In genomic region chr1:37214144-37214543, GRCm38 (mm10) we compare ENCODE assay signal across 20 mouse cellular contexts. TPM values are rescaled to one million over a fixed set of nuclear protein-coding genes. Genes with fewer than 3 reads are reported as not detected.
DNase-seq lines count a peak whose midpoint lies in the region; ATAC-seq and TF ChIP-seq lines count a peak whose summit lies in the region.
"Had no signal": no experiment of that assay in that cellular context is flagged by ENCODE, and none has a peak within 500 bp of the region (broad histone marks: within the 10 kb centered on the region; RNA-seq: fewer than 3 reads in every experiment).

Cnga3 (plus strand) TSS chr1:37214434.

- no peak within 1 kb of the TSS for H3K9ac ChIP-seq in midbrain, embryonic 14.5 days (replicated peaks; ENCODE audit: low read length)
- no peak within 1 kb of the TSS for H3K9ac ChIP-seq in midbrain, embryonic 11.5 days (ENCODE audit: low read length)
- H3K9ac ChIP-seq in midbrain, postnatal 0 days (replicated peaks; ENCODE audit: low read length, poor library complexity, severe bottlenecking), result no peak within 1 kb of the TSS
- H3K9ac ChIP-seq: embryonic facial prominence, embryonic 13.5 days; forebrain, embryonic 12.5 days; hindbrain, embryonic 14.5 days had no signal

- TF ChIP-seq POLR2A in thymus, adult 2 months (IDR thresholded peaks at IDR 0.05; ENCODE audit: control insufficient read depth, extremely low read depth, insufficient read depth, low read length, poor library complexity), result no peak

- ATAC-seq in midbrain, embryonic 14.5 days (ENCODE audit: low FRiP score, low TSS enrichment), result no peak
- ATAC-seq in midbrain, embryonic 11.5 days (ENCODE audit: low FRiP score), result no peak
- ATAC-seq in midbrain, postnatal 0 days (ENCODE audit: low FRiP score), result no peak
- ATAC-seq: forebrain, embryonic 16.5 days had no signal

- H3K4me1 ChIP-seq in midbrain, embryonic 14.5 days (ENCODE audit: control insufficient read depth, insufficient read depth, low read length), result peaks cover 7% of the 10 kb centered on the region; the same call in 1 of the 2 replicates
- H3K4me1 ChIP-seq in midbrain, embryonic 11.5 days (ENCODE audit: control insufficient read depth, insufficient read depth, low read length), result 0 out of 2 replicates have a peak, but pooled peaks cover 3% of the 10 kb centered on the region
- peaks cover 2% of the 10 kb centered on the region; the same call in 1 of the 2 replicates for H3K4me1 ChIP-seq in midbrain, postnatal 0 days (ENCODE audit: insufficient read depth, low read length)
- no peaks in the 10 kb centered on the region for H3K4me1 ChIP-seq in thymus, adult 2 months (replicated peaks; ENCODE audit: control insufficient read depth, insufficient read depth, low read length)
- H3K4me1 ChIP-seq: embryonic facial prominence, embryonic 13.5 days; heart, embryonic 10.5 days had no signal

- intact Hi-C loops in left cerebral cortex, postnatal 10 days (cut with DNase I), result no loop called here

- no peaks in the 10 kb centered on the region for H3K9me3 ChIP-seq in midbrain, embryonic 14.5 days (ENCODE audit: control insufficient read depth, low read length)
- no peaks in the 10 kb centered on the region for H3K9me3 ChIP-seq in midbrain, embryonic 11.5 days (ENCODE audit: control insufficient read depth, low read length)
- H3K9me3 ChIP-seq in midbrain, postnatal 0 days (ENCODE audit: low read length), result no peaks in the 10 kb centered on the region
- H3K9me3 ChIP-seq: embryonic facial prominence, embryonic 13.5 days; forebrain, embryonic 12.5 days; heart, embryonic 10.5 days had no signal

- no peak within 1 kb of the TSS for H3K4me3 ChIP-seq in midbrain, embryonic 14.5 days (replicated peaks; ENCODE audit: low read depth, low read length)
- H3K4me3 ChIP-seq in midbrain, embryonic 11.5 days (ENCODE audit: low read depth, low read length), result no peak within 1 kb of the TSS
- no peak within 1 kb of the TSS for H3K4me3 ChIP-seq in midbrain, postnatal 0 days (ENCODE audit: low read depth, low read length)
- no peak within 1 kb of the TSS for H3K4me3 ChIP-seq in thymus, adult 2 months (ENCODE audit: control insufficient read depth, insufficient read depth, low read length)
- H3K4me3 ChIP-seq: embryonic facial prominence, embryonic 13.5 days; forebrain, embryonic 12.5 days; heart, embryonic 10.5 days had no signal

- no peak for TF ChIP-seq CTCF in midbrain, postnatal 0 days (IDR thresholded peaks at IDR 0.05)
- TF ChIP-seq CTCF in thymus, adult 2 months (IDR thresholded peaks at IDR 0.05; ENCODE audit: borderline replicate concordance, control insufficient read depth, extremely low read depth, insufficient read depth, low read length, poor library complexity), result no peak

- 48% methylated on average over 1 of the region's 1 CpGs for WGBS in midbrain, embryonic 14.5 days
- WGBS in midbrain, embryonic 11.5 days, result 69% methylated on average over 1 of the region's 1 CpGs
- 47% methylated on average over 1 of the region's 1 CpGs for WGBS in midbrain, postnatal 0 days
- WGBS in thymus, adult 2 months, result 97% methylated on average over 1 of the region's 1 CpGs

- no peaks in the 10 kb centered on the region for H3K27me3 ChIP-seq in midbrain, embryonic 14.5 days (ENCODE audit: control insufficient read depth, insufficient read depth, low read length)
- H3K27me3 ChIP-seq in midbrain, embryonic 11.5 days (ENCODE audit: control insufficient read depth, insufficient read depth, low read length), result no peaks in the 10 kb centered on the region
- no peaks in the 10 kb centered on the region for H3K27me3 ChIP-seq in midbrain, postnatal 0 days (ENCODE audit: insufficient read depth, low read length)
- no peaks in the 10 kb centered on the region; the same call in 1 of the 2 replicates for H3K27me3 ChIP-seq in thymus, adult 2 months (ENCODE audit: control insufficient read depth, insufficient read depth, low read length)

- H3K4me2 ChIP-seq in midbrain, embryonic 14.5 days (ENCODE audit: low read length), result no peak within 1 kb of the TSS
- H3K4me2 ChIP-seq in midbrain, embryonic 11.5 days, result no peak within 1 kb of the TSS
- H3K4me2 ChIP-seq in midbrain, postnatal 0 days (ENCODE audit: low read depth, low read length, poor library complexity, severe bottlenecking), result no peak within 1 kb of the TSS
- H3K4me2 ChIP-seq: embryonic facial prominence, embryonic 13.5 days; forebrain, embryonic 12.5 days; hindbrain, embryonic 14.5 days had no signal

- peak; percentile 57 for DNase-seq in midbrain, embryonic 14.5 days
- no peak for DNase-seq in midbrain, embryonic 11.5 days (ENCODE audit: low spot score, missing footprints)
- peak; percentile 93 for DNase-seq in MN1 (ENCODE audit: low spot score)
- peak; percentile 26 for DNase-seq in midbrain, postnatal 0 days (ENCODE audit: low spot score)
- no peak for DNase-seq in thymus, adult 2 months
- DNase-seq in left cerebral cortex, postnatal 10 days (ENCODE audit: extremely low spot score in 1 of 2, low spot score in 2 of 2), result no peak
- DNase-seq: adrenal gland, postnatal 14 days; cerebellum, adult 18-20 months; cerebellum, adult 9-11 months; cerebellum, postnatal 36 days; gastrocnemius, postnatal 10 days; heart, adult 18-20 months; heart, postnatal 10 days; heart, postnatal 4 days had no signal

- H3K27ac ChIP-seq in midbrain, embryonic 14.5 days (replicated peaks; ENCODE audit: low read depth, low read length), result no peak within 1 kb of the TSS
- no peak within 1 kb of the TSS for H3K27ac ChIP-seq in midbrain, embryonic 11.5 days (ENCODE audit: low read depth, low read length)
- no peak within 1 kb of the TSS for H3K27ac ChIP-seq in midbrain, postnatal 0 days (ENCODE audit: low read depth, low read length)
- no peak within 1 kb of the TSS for H3K27ac ChIP-seq in thymus, adult 2 months (ENCODE audit: control insufficient read depth, insufficient read depth, low read length)
- H3K27ac ChIP-seq: embryonic facial prominence, embryonic 13.5 days; forebrain, embryonic 12.5 days; heart, embryonic 10.5 days; hindbrain, embryonic 14.5 days had no signal

- no peaks in the 10 kb centered on the region for H3K36me3 ChIP-seq in midbrain, embryonic 14.5 days (ENCODE audit: control insufficient read depth, insufficient read depth, low read length)
- H3K36me3 ChIP-seq in midbrain, embryonic 11.5 days (ENCODE audit: control insufficient read depth, insufficient read depth, low read length), result no peaks in the 10 kb centered on the region
- no peaks in the 10 kb centered on the region for H3K36me3 ChIP-seq in midbrain, postnatal 0 days (ENCODE audit: insufficient read depth, low read length)
- no peaks in the 10 kb centered on the region for H3K36me3 ChIP-seq in thymus, adult 2 months (ENCODE audit: control insufficient read depth, insufficient read depth, low read length)
- H3K36me3 ChIP-seq: embryonic facial prominence, embryonic 13.5 days; forebrain, embryonic 12.5 days; heart, embryonic 10.5 days had no signal

RNA-seq across cellular contexts. Expression of gene Cnga3, which starts in this region (rescaled TPM):
- polyA plus RNA-seq in midbrain, embryonic 14.5 days (2014; fragmentation: Nextera tagmentation; extraction: Ambion mirVana), result 0.22 and 0.32 TPM in 2 replicates
- not detected in 2 replicates for polyA plus RNA-seq in midbrain, embryonic 11.5 days (2014; fragmentation: Nextera tagmentation; extraction: Ambion mirVana)
- total RNA-seq in midbrain, postnatal 0 days (2014; rRNA removed), result 0.71 and 0.90 TPM in 2 replicates
- 0.42 and 0.62 TPM in 2 replicates for polyA plus RNA-seq in midbrain, postnatal 0 days (2015; fragmentation: Nextera tagmentation; extraction: Ambion mirVana)
- 0.09 and 0.23 TPM in 2 replicates for polyA plus RNA-seq in thymus, adult 2 months (2012; rRNA removed)
- under 1 TPM; 0.22 to 0.47 TPM for total RNA-seq in left cerebral cortex, postnatal 10 days (2021)
- total RNA-seq: heart, postnatal 4 days had no signal
- polyA plus RNA-seq: forebrain, embryonic 12.5 days; heart, embryonic 14.5 days had no signal

Comparison
In these comparisons a context has a peak if more than half of its experiments do, and no peak if none do; other contexts are left out.
1. Peak in DNase-seq in midbrain, embryonic 14.5 days; RNA of the gene not detected or under 1 TPM.
2. Peak in DNase-seq in midbrain, postnatal 0 days; RNA of the gene not detected or under 1 TPM.